Mouse (Mus musculus) heart, adult 18-20 months (tissue): ENCODE measurements at regions not wholly inside any gene's neighbourhood (a gene's known extent, or its start where the extent isn't known, plus 50 kb on each side); places are given as distances from the start of the nearest gene placed in this dataset.
"Not testable (repeated sequence)": the region's sequence is repeated elsewhere in the genome, so short reads cannot be mapped to it uniquely, and the experiment has no call there.

Experiments
- DNase-seq, 2 experiments: peaks; one replicate each; pipeline ENCODE4 v3.0.0; 2021 to 2022; ENCODE audit warnings: mixed read lengths in 1 of 2

- no peak for DNase-seq
Observed at GRCm38 (mm10) chr5:134848981-134849380, 57.6 kb downstream of the Tmem270 start.

GRCm38 (mm10) chr5:134848571-134848970 lies 58.0 kb downstream of the Tmem270 start:
- no peak for DNase-seq

- no peak for DNase-seq
Observed at GRCm38 (mm10) chr5:134845416-134845815, 61.1 kb downstream of the Tmem270 start.

GRCm38 (mm10) chr5:134844216-134844615 lies 62.3 kb downstream of the Tmem270 start:
- not testable (repeated sequence) for DNase-seq

GRCm38 (mm10) chr5:134841205-134841980 lies 65.1 kb downstream of the Tmem270 start:
- no peak for DNase-seq

- no peak for DNase-seq
Observed at GRCm38 (mm10) chr5:134836489-134836888, 70.0 kb downstream of the Tmem270 start.

GRCm38 (mm10) chr5:134832896-134833295 lies 73.6 kb downstream of the Tmem270 start:
- no peak for DNase-seq

- DNase-seq: no peak
Observed at GRCm38 (mm10) chr5:134817671-134818070, 70.5 kb upstream of the Eln start.

- no peak for DNase-seq
Observed at GRCm38 (mm10) chr5:134809121-134809520, 62.0 kb upstream of the Eln start.

GRCm38 (mm10) chr5:134804291-134805049 lies 57.3 kb upstream of the Eln start:
- no peak for DNase-seq

- no peak for DNase-seq
Observed at GRCm38 (mm10) chr5:134802161-134802719, 55.1 kb upstream of the Eln start.

GRCm38 (mm10) chr5:134800481-134800880 lies 53.4 kb upstream of the Eln start:
- no peak for DNase-seq

- no peak for DNase-seq
Observed at GRCm38 (mm10) chr5:134799911-134800310, 52.8 kb upstream of the Eln start.

GRCm38 (mm10) chr5:134797688-134798094 lies 50.6 kb upstream of the Eln start:
- DNase-seq: peak in 1 of 2 experiments; percentile 17
